Mouse (Mus musculus): ENCODE measurements at regions not wholly inside any gene's neighbourhood (a gene's known extent, or its start where the extent isn't known, plus 50 kb on each side); places are given as distances from the start of the nearest gene placed in this dataset.

DNA sequence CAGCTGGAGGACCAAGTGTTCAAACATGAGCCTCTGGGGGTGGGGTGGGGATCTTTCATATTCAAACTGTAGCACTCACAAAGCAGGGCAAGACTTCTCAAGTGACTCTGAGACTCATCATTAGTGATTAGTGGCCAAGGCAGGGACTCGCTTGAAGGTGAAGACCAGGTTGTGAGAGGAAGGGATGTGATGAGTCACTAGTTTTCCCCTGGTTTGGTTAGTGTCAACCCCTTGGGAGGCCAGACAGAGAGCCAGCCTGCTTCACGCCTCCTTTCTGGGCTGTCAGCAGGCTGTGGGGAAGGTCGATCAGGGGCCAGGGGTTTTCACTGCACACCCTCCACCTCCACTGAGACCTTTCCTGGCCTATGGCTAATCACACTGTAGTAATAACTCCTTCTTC is 65.2 kb downstream of the Slc30a10 start:
- 57% methylated on average over 3 of the region's 3 CpGs for WGBS
- no peak for DNase-seq

DNA sequence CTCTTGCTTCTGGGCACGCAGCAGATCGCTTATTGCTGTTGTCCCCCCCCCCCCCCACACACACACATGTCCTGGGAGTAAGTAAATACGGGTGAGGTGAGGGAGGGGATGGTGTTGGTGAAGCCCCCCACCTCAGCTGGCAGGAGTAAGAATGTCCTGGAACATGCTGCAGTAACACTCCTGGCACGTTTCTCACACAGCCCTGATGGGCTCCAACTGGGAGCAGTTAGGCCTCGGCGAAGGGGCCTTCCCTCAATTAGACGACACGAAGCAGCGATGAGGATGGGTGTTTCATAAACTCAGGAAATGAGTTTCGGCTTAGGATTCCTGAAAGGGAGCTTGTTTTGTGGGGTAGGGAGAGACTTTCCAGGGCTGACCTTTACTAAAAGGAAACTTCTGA is 69.4 kb downstream of the Slc30a10 start:
- no peaks in the 10 kb centered on the region for H3K4me1 ChIP-seq (ENCODE audit: control insufficient read depth, insufficient read depth, low read length)
- 51% methylated on average over 10 of the region's 10 CpGs for WGBS
- DNase-seq, result no peak
- no peak overlapping the region for H3K4me3 ChIP-seq (replicated peaks; ENCODE audit: extremely low read depth, low read depth, low read length)
- TF ChIP-seq CTCF (IDR thresholded peaks at IDR 0.05; ENCODE audit: insufficient read depth, low read length) (no peak), POLR2A (IDR thresholded peaks at IDR 0.05; ENCODE audit: borderline replicate concordance, extremely low read depth, low read depth, low read length) (no peak)

More for the DNA sequence above, 65.2 kb downstream of the Slc30a10 start:
- no peaks in the 10 kb centered on the region for H3K4me1 ChIP-seq (ENCODE audit: control insufficient read depth, insufficient read depth, low read length)
- no peak overlapping the region for H3K4me3 ChIP-seq (replicated peaks; ENCODE audit: extremely low read depth, low read depth, low read length)
- TF ChIP-seq POLR2A (IDR thresholded peaks at IDR 0.05; ENCODE audit: borderline replicate concordance, extremely low read depth, low read depth, low read length) (no peak), CTCF (IDR thresholded peaks at IDR 0.05; ENCODE audit: insufficient read depth, low read length) (no peak)

DNA sequence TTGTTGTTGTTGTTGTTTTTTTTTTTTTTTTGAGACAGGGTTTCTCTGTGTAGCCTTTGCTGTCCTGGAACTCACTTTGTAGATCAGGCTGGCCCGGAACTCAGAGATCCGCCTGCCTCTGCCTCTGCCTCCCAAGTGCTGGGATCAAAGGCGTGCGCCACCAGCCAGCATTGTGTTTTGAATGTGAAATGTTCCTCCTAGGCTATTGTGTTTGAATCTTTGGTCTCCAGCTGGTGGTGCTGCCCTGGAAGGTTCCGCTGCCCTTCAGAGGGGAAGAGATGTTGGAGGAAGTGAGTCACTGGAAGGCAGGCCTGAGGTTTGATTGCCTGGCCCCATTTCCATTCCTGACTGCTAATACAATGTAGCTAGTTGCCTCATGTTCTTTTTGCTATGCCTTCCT is 78.8 kb downstream of the Slc30a10 start:
- Histone ChIP-seq H3K4me1 (ENCODE audit: control insufficient read depth, insufficient read depth, low read length) (no peaks in the 10 kb centered on the region), H3K4me3 (replicated peaks; ENCODE audit: extremely low read depth, low read depth, low read length) (no peak overlapping the region)
- TF ChIP-seq CTCF (IDR thresholded peaks at IDR 0.05; ENCODE audit: insufficient read depth, low read length) (no peak), POLR2A (IDR thresholded peaks at IDR 0.05; ENCODE audit: borderline replicate concordance, extremely low read depth, low read depth, low read length) (no peak)
- WGBS, result 95% methylated on average over 5 of the region's 5 CpGs
- DNase-seq, result no peak

DNA sequence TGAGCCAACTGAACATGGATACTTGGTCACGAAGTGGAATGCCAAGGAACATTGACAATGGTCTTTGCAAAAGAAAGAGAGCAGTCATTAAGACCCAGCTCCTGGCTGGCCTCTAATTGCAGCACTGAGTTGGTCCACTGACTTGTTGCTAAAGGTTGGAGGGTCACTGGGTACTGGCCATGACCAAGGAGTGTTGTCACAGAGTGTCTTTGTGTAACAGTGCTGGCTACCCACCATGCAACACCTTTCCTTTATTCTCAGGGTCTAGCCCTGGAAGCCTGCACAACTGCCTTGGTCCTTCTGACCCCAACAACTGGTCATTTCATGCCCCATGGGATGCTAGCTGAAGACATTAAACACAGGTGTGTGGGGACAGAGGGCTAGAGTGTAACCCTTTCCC is 79.5 kb downstream of the Slc30a10 start:
- TF ChIP-seq CTCF (IDR thresholded peaks at IDR 0.05; ENCODE audit: insufficient read depth, low read length) (no peak), POLR2A (IDR thresholded peaks at IDR 0.05; ENCODE audit: borderline replicate concordance, extremely low read depth, low read depth, low read length) (no peak)
- H3K4me1 ChIP-seq (ENCODE audit: control insufficient read depth, insufficient read depth, low read length), result no peaks in the 10 kb centered on the region
- WGBS, result 81% methylated on average over 1 of the region's 1 CpGs
- DNase-seq, result no peak
- no peak overlapping the region for H3K4me3 ChIP-seq (replicated peaks; ENCODE audit: extremely low read depth, low read depth, low read length)

DNA sequence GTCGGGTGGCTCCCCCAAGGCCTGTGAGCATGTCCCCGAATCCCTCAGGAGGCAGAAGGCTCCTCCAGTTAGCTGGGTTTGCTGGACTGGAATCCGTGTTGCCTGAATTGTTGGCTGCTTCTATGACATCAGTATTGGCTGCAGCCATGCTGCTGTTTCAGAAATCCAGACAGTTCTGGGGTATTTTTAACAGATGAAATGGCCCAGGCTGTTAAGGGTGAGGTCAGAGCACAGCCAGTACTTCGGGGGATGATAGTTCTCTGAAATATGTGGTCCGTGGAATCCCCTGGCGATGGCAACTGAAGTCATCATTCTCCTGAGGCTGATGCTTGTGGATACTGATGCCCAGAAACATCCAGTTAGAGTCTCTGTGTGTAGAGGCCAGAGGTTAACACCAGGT is 80.7 kb downstream of the Slc30a10 start:
- DNase-seq, result no peak
- 69% methylated on average over 6 of the region's 6 CpGs for WGBS
- Histone ChIP-seq H3K4me3 (replicated peaks; ENCODE audit: extremely low read depth, low read depth, low read length) (no peak overlapping the region), H3K4me1 (ENCODE audit: control insufficient read depth, insufficient read depth, low read length) (no peaks in the 10 kb centered on the region)
- TF ChIP-seq POLR2A (IDR thresholded peaks at IDR 0.05; ENCODE audit: borderline replicate concordance, extremely low read depth, low read depth, low read length), result no peak
- no peak for TF ChIP-seq CTCF (IDR thresholded peaks at IDR 0.05; ENCODE audit: insufficient read depth, low read length)

DNA sequence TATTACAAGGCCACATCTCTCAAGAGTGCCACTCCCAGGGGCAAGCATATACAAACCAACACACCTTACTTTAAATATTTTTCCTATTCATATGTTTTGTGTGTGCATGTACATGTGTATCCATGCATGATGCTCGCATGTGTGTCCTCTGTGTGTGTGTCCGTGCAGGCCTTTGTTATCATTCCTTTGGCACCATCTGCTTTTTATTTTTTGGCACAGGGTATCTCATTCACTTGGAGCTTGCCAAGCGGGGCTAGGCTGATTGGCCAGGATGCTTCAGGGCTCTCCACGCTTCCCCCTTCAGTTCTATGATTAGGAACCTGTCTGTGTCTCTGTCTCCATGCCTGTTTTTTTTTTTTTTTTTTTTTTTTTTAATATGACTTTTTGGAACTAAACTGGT is 82.6 kb downstream of the Slc30a10 start:
- WGBS, result 87% methylated on average over 4 of the region's 4 CpGs
- TF ChIP-seq CTCF (IDR thresholded peaks at IDR 0.05; ENCODE audit: insufficient read depth, low read length) (no peak), POLR2A (IDR thresholded peaks at IDR 0.05; ENCODE audit: borderline replicate concordance, extremely low read depth, low read depth, low read length) (no peak)
- H3K4me3 ChIP-seq (replicated peaks; ENCODE audit: extremely low read depth, low read depth, low read length), result no peak overlapping the region
- no peaks in the 10 kb centered on the region for H3K4me1 ChIP-seq (ENCODE audit: control insufficient read depth, insufficient read depth, low read length)
- DNase-seq, result no peak

DNA sequence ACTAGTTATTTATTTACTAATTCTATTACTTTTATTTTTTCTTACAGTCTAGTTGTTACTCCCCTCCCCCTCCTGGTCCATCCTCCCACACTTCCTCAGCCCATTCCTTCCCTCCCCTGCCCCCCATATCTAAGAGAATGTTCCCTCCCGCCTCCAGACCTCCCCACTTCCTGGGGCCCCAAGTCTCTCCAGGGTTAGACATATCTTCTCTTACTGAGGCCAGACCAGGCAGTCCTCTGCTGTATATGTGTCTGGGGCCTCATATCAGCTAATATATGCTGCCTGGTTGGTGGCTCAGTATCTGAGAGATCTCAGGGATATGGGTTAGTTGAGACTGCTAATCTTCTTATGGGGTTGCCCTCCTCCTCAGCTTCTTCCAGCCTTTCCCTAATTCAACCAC is 84.8 kb downstream of the Slc30a10 start:
- TF ChIP-seq CTCF (IDR thresholded peaks at IDR 0.05; ENCODE audit: insufficient read depth, low read length) (no peak), POLR2A (IDR thresholded peaks at IDR 0.05; ENCODE audit: borderline replicate concordance, extremely low read depth, low read depth, low read length) (no peak)
- 71% methylated on average over 1 of the region's 1 CpGs for WGBS
- no peak overlapping the region for H3K4me3 ChIP-seq (replicated peaks; ENCODE audit: extremely low read depth, low read depth, low read length)
- no peaks in the 10 kb centered on the region for H3K4me1 ChIP-seq (ENCODE audit: control insufficient read depth, insufficient read depth, low read length)
- DNase-seq, result no peak

DNA sequence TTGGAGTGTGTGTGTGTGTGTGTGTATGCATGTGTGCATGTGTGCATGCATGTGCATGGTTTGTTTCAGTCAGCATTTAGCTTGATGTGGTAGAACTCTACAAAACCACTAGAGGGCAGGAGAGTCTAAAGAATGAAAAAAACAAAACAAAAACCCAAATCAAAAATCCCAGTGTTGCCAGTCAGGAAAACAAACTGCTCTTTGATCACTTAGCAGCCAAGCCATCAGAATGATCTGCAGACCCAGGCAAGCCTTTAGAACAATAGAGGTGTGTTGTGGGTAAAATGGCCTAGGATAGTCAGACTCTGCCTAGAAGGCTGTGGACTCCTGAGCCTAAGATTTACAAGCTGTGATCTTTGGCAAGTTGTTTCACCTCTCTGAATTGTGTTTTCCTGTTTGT is 91.7 kb downstream of the Slc30a10 start:
- Histone ChIP-seq H3K4me1 (ENCODE audit: control insufficient read depth, insufficient read depth, low read length) (no peaks in the 10 kb centered on the region), H3K4me3 (replicated peaks; ENCODE audit: extremely low read depth, low read depth, low read length) (no peak overlapping the region)
- peak; percentile 27; the same call in 1 of the 2 replicates for TF ChIP-seq CTCF (IDR thresholded peaks at IDR 0.05; ENCODE audit: insufficient read depth, low read length)
- TF ChIP-seq POLR2A (IDR thresholded peaks at IDR 0.05; ENCODE audit: borderline replicate concordance, extremely low read depth, low read depth, low read length), result no peak
- DNase-seq, result no peak

DNA sequence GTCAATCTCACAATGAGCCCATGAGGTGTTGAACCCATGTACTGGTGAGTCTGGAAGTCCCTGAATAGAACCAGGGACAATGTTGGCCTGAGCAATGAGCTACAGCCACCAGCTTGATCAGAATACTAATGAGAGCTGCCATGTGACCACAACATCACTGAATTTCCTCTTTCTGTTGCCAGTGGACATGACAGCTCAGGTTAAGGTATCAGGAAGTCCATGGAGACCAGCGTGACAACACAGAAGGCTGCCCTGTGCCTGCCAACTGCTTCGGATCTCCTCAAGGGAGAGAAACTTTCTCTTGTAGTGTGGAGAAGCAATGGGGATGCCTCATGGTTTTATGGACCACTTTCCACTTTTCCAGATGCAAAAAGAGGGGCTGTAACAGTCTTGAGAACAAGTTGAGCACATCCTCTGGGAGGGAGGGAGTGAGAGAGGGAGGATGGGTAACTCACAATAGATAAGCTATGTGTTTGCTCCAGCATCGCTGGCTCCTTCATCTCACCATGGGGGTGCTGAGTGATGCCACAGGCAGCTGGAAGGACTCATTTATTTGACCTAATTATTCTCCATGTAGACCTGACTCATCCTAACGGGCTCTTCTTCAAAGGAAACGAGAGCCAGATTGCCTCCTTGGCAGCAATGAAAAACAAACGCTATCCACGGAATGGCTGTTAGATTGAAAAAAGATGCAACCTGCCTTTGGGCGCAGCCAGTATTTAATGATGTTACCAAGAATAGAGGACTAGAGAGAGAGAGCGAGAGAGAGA is 118.3 kb downstream of the Slc30a10 start:
- TF ChIP-seq POLR2A (IDR thresholded peaks at IDR 0.05; ENCODE audit: borderline replicate concordance, extremely low read depth, low read depth, low read length), result no peak
- TF ChIP-seq CTCF (IDR thresholded peaks at IDR 0.05; ENCODE audit: insufficient read depth, low read length), result no peak
- WGBS, result 66% methylated on average over 9 of the region's 9 CpGs
- no peaks in the 10 kb centered on the region for H3K4me1 ChIP-seq (ENCODE audit: control insufficient read depth, insufficient read depth, low read length)
- no peak overlapping the region for H3K4me3 ChIP-seq (replicated peaks; ENCODE audit: extremely low read depth, low read depth, low read length)
- no peak for DNase-seq

DNA sequence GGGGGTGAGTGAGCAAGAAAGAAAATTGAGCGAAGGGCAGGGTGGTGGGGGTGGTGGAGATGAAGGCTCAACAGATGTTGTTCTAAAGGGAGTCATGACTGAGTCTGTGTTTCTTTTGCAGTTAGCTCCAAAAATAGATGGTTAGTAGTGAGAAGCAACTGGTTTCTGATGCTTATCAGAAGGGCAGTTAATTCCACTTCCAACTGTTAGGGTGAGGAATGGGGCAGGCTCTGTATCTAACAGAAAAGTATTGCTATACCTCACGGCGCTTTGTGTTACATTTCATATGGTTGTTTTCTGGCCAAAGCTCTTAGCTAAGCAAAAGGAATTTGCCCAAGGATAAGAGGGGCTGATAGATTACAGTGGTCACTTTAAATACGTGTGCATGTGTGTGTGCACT is 120.3 kb downstream of the Slc30a10 start:
- no peak for DNase-seq
- Histone ChIP-seq H3K4me3 (replicated peaks; ENCODE audit: extremely low read depth, low read depth, low read length) (no peak overlapping the region), H3K4me1 (ENCODE audit: control insufficient read depth, insufficient read depth, low read length) (no peaks in the 10 kb centered on the region)
- 70% methylated on average over 4 of the region's 4 CpGs for WGBS
- TF ChIP-seq POLR2A (IDR thresholded peaks at IDR 0.05; ENCODE audit: borderline replicate concordance, extremely low read depth, low read depth, low read length), result no peak
- TF ChIP-seq CTCF (IDR thresholded peaks at IDR 0.05; ENCODE audit: insufficient read depth, low read length), result no peak
